Mouse (Mus musculus): ENCODE measurements around the gene Yipf4. TPM values are rescaled to one million over a fixed set of nuclear protein-coding genes. Genes with fewer than 3 reads are reported as not detected.
"Not testable (repeated sequence)": the region's sequence is repeated elsewhere in the genome, so short reads cannot be mapped to it uniquely, and the experiment has no call there.

The Yipf4 gene
- polyA plus RNA-seq, 1 experiment from 2014 or later, result 63.8 TPM

GRCm38 (mm10) chr17:74470133-74470532 is 19.2 kb upstream of the Yipf4 start:
- not testable (repeated sequence) for H3K9me3 ChIP-seq (replicated peaks); H3K4me3 ChIP-seq; H3K36me3 ChIP-seq; ATAC-seq (replicated peaks; ENCODE audit: insufficient number of reproducible peaks, insufficient read depth, low FRiP score, low read depth); H3K4me2 ChIP-seq; H3K9ac ChIP-seq; H3K4me1 ChIP-seq (replicated peaks); H3K27ac ChIP-seq; H3K27me3 ChIP-seq
- WGBS, result 76% methylated on average over 6 of the region's 6 CpGs

GRCm38 (mm10) chr17:74480361-74481069 is 8.8 kb upstream of the Yipf4 start:
- no peak overlapping the region for H3K27ac ChIP-seq
- H3K4me3 ChIP-seq, result no peak overlapping the region
- H3K36me3 ChIP-seq, result no peaks in the 10 kb centered on the region
- no peaks in the 10 kb centered on the region for H3K27me3 ChIP-seq
- no peaks in the 10 kb centered on the region for H3K4me1 ChIP-seq (replicated peaks)
- no peak for ATAC-seq (replicated peaks; ENCODE audit: insufficient number of reproducible peaks, insufficient read depth, low FRiP score, low read depth)
- no peak overlapping the region for H3K4me2 ChIP-seq
- WGBS, result 76% methylated on average over 14 of the region's 14 CpGs
- H3K9ac ChIP-seq, result no peak overlapping the region
- no peaks in the 10 kb centered on the region for H3K9me3 ChIP-seq (replicated peaks)

GRCm38 (mm10) chr17:74489901-74490220 is 568 bp downstream of the Yipf4 start:
- H3K9me3 ChIP-seq (replicated peaks), result no peaks in the 10 kb centered on the region
- H3K36me3 ChIP-seq, result peaks cover 23% of the 10 kb centered on the region
- WGBS, result under 1% methylated on average over 12 of the region's 12 CpGs
- peak overlapping the region; percentile 85 for H3K9ac ChIP-seq
- H3K27ac ChIP-seq, result peak overlapping the region; percentile 94
- ATAC-seq (replicated peaks; ENCODE audit: insufficient number of reproducible peaks, insufficient read depth, low FRiP score, low read depth), result no peak
- H3K4me3 ChIP-seq, result peak overlapping the region; percentile 89
- H3K27me3 ChIP-seq, result no peaks in the 10 kb centered on the region
- H3K4me2 ChIP-seq, result peak overlapping the region; percentile 66
- peaks cover 3% of the 10 kb centered on the region; the same call in 1 of the 2 replicates for H3K4me1 ChIP-seq (replicated peaks)

DNA sequence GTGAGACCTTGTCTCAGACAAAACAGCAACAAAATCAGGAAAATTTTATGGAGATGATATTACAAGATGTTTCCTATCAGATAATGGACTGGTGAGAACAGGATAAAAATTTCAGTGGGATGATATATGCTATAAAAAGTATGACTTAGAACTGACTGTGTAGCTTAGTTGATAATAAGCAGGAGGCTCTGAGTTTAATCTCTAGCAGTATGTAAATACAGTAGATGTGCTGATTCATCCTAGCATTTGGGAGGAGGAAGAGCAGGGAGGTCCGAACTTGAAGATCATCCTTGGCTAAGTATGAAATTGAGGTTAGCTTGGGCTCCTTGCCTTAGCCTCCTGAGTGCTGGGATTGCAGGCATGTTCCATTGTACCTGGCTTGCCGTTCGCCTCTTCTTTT is 2.3 kb downstream of the Yipf4 start:
- Histone ChIP-seq H3K4me3 (no peak overlapping the region), H3K27ac (no peak overlapping the region)
- 89% methylated on average over 3 of the region's 3 CpGs for WGBS

GRCm38 (mm10) chr17:74500204-74500603 is 10.9 kb downstream of the Yipf4 start:
- Histone ChIP-seq H3K4me1 (replicated peaks) (no peaks in the 10 kb centered on the region), H3K4me2 (no peak overlapping the region), H3K9me3 (replicated peaks) (no peaks in the 10 kb centered on the region), H3K27ac (no peak overlapping the region), H3K4me3 (no peak overlapping the region), H3K36me3 (peaks cover 35% of the 10 kb centered on the region), H3K27me3 (no peaks in the 10 kb centered on the region), H3K9ac (no peak overlapping the region)
- ATAC-seq (replicated peaks; ENCODE audit: insufficient number of reproducible peaks, insufficient read depth, low FRiP score, low read depth), result no peak
- WGBS, result 82% methylated on average over 4 of the region's 4 CpGs

More for the DNA sequence above, 2.3 kb downstream of the Yipf4 start:
- Histone ChIP-seq H3K9ac (no peak overlapping the region), H3K9me3 (replicated peaks) (no peaks in the 10 kb centered on the region), H3K27me3 (no peaks in the 10 kb centered on the region), H3K36me3 (peaks cover 37% of the 10 kb centered on the region), H3K4me1 (replicated peaks) (peaks cover 3% of the 10 kb centered on the region; the same call in 1 of the 2 replicates), H3K4me2 (no peak overlapping the region)
- no peak for ATAC-seq (replicated peaks; ENCODE audit: insufficient number of reproducible peaks, insufficient read depth, low FRiP score, low read depth)

DNA sequence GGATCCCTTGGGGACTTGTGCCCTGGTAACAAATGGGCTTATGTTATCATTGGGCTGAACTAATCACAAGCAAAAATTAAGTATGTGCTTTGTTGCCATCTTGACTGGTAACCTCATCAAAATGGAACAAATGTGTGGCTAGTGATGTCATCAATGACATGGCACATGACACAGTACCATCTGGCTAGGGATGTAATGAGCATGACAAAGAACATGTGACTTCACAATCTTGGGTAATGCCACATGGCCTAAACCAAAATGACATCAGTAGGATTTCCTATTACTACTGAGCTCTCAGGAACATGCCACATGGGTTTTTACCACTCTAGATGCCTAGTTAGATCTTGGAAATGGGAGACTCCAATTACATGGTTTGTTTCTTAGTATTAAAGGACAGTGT is 11.8 kb downstream of the Yipf4 start:
- ATAC-seq (replicated peaks; ENCODE audit: insufficient number of reproducible peaks, insufficient read depth, low FRiP score, low read depth), result no peak
- H3K9me3 ChIP-seq (replicated peaks), result no peaks in the 10 kb centered on the region
- H3K4me3 ChIP-seq, result no peak overlapping the region
- no peak overlapping the region for H3K27ac ChIP-seq
- no peaks in the 10 kb centered on the region for H3K4me1 ChIP-seq (replicated peaks)
- peaks cover 28% of the 10 kb centered on the region for H3K36me3 ChIP-seq
- H3K4me2 ChIP-seq, result no peak overlapping the region
- no peaks in the 10 kb centered on the region for H3K27me3 ChIP-seq
- H3K9ac ChIP-seq, result no peak overlapping the region

GRCm38 (mm10) chr17:74507934-74508333 is 18.6 kb downstream of the Yipf4 start:
- no peak overlapping the region for H3K27ac ChIP-seq
- WGBS, result 37% methylated on average over 2 of the region's 2 CpGs
- no peak overlapping the region for H3K4me2 ChIP-seq
- H3K9me3 ChIP-seq (replicated peaks), result no peaks in the 10 kb centered on the region
- no peak overlapping the region for H3K4me3 ChIP-seq
- no peaks in the 10 kb centered on the region for H3K27me3 ChIP-seq
- H3K36me3 ChIP-seq, result no peaks in the 10 kb centered on the region
- no peak for ATAC-seq (replicated peaks; ENCODE audit: insufficient number of reproducible peaks, insufficient read depth, low FRiP score, low read depth)
- H3K4me1 ChIP-seq (replicated peaks), result peaks cover 2% of the 10 kb centered on the region; the same call in 1 of the 2 replicates
- H3K9ac ChIP-seq, result no peak overlapping the region

- Histone ChIP-seq H3K9ac (no peak overlapping the region), H3K27me3 (no peaks in the 10 kb centered on the region), H3K4me3 (no peak overlapping the region), H3K4me1 (replicated peaks) (peaks cover 2% of the 10 kb centered on the region; the same call in 1 of the 2 replicates), H3K4me2 (no peak overlapping the region), H3K9me3 (replicated peaks) (no peaks in the 10 kb centered on the region), H3K36me3 (no peaks in the 10 kb centered on the region), H3K27ac (no peak overlapping the region)
- 80% methylated on average over 3 of the region's 3 CpGs for WGBS
- ATAC-seq (replicated peaks; ENCODE audit: insufficient number of reproducible peaks, insufficient read depth, low FRiP score, low read depth), result no peak
These were observed 19.3 kb downstream of the Yipf4 start for GRCm38 (mm10) chr17:74508600-74508999.

- Histone ChIP-seq H3K36me3 (no peaks in the 10 kb centered on the region), H3K27ac (no peak overlapping the region), H3K4me2 (no peak overlapping the region), H3K9me3 (replicated peaks) (no peaks in the 10 kb centered on the region), H3K9ac (no peak overlapping the region), H3K4me1 (replicated peaks) (no peaks in the 10 kb centered on the region), H3K27me3 (no peaks in the 10 kb centered on the region), H3K4me3 (no peak overlapping the region)
- no peak for ATAC-seq (replicated peaks; ENCODE audit: insufficient number of reproducible peaks, insufficient read depth, low FRiP score, low read depth)
- 80% methylated on average over 2 of the region's 2 CpGs for WGBS
These were observed 23.0 kb downstream of the Yipf4 start for GRCm38 (mm10) chr17:74512308-74512707.

DNA sequence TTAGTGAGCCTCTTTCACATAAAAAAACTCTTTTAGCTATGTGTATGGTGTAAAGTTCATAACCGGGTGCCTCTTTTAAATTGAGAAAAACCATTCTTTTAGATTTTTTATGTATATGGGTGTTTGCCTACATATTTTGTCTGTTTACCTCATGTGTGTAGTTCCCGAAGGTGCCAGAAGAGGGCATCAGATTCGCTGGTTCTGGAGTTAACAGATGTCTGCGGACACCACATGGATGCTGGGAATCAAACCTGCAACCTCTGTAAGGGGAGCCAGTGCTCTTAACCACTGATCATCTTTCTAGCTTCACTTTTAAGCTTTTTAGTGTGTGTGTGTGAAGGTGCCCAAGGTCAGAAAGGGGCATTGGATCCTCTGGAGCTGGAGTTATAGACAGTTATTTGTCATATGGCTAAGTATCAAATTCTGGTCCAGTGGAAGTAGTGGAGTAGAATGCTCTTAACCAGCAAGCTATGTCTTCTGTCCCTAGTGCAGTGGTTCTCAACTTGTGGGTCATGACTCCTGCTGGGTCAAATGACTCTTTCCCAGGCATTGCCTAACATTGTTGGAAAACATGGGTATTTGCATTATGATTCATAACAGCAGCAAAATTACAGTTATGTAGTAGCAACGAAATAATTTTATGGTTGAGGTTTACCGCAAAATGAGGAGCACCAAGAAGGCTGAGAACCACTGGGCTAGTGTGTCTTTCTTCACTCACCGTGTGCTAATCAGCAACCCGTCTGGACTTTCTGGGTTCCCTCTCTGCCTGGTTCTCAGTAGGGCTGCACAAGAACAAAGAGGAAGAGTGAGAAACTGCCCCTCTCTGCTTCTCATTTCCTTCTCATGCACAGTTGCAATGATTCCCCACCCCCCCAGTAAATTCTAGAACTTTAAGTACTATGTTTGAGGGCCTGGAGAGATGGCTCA is 33.8 kb downstream of the Yipf4 start:
- no peaks in the 10 kb centered on the region for H3K27me3 ChIP-seq
- 80% methylated on average over 8 of the region's 8 CpGs for WGBS
- no peak overlapping the region for H3K4me2 ChIP-seq
- H3K27ac ChIP-seq, result no peak overlapping the region
- H3K9me3 ChIP-seq (replicated peaks), result no peaks in the 10 kb centered on the region
- peaks cover 7% of the 10 kb centered on the region for H3K4me1 ChIP-seq (replicated peaks)
- no peak for ATAC-seq (replicated peaks; ENCODE audit: insufficient number of reproducible peaks, insufficient read depth, low FRiP score, low read depth)
- no peak overlapping the region for H3K9ac ChIP-seq
- no peaks in the 10 kb centered on the region for H3K36me3 ChIP-seq
- H3K4me3 ChIP-seq, result no peak overlapping the region

- Histone ChIP-seq H3K27ac (no peak overlapping the region), H3K4me3 (no peak overlapping the region), H3K36me3 (no peaks in the 10 kb centered on the region), H3K27me3 (no peaks in the 10 kb centered on the region), H3K9me3 (replicated peaks) (no peaks in the 10 kb centered on the region), H3K9ac (no peak overlapping the region), H3K4me2 (no peak overlapping the region), H3K4me1 (replicated peaks) (peaks cover 22% of the 10 kb centered on the region)
- 75% methylated on average over 2 of the region's 2 CpGs for WGBS
- ATAC-seq (replicated peaks; ENCODE audit: insufficient number of reproducible peaks, insufficient read depth, low FRiP score, low read depth), result no peak
These were observed 36.8 kb downstream of the Yipf4 start for GRCm38 (mm10) chr17:74526117-74526516.
